Mouse (Mus musculus): ENCODE data around the gene Slc7a11.

- TF ChIP-seq CTCF (IDR thresholded peaks at IDR 0.05; ENCODE audit: low read depth), result no peak
- TF ChIP-seq EP300 (optimal IDR thresholded peaks at IDR 0.05), result no peak
Measured at GRCm38 (mm10) chr3:50003970-50004683, 439.3 kb downstream of the Slc7a11 start.
